Mouse (Mus musculus) lung, adult 2 months (tissue): Measurements from ENCODE around the gene Clptm1l. TPM values are rescaled to one million over a fixed set of nuclear protein-coding genes. Genes with fewer than 3 reads are reported as not detected.

Source experiments
- DNase-seq: peaks from one replicate; pipeline ENCODE4 v3.0.0; 2022
- H3K4me1 ChIP-seq: fragments of 200-500 bp; 2 replicates; pipeline ENCODE4 v1.6.1; 2011; ENCODE audit warnings: low read length; ENCODE audit not compliant: control insufficient read depth, insufficient read depth
- H3K4me3 ChIP-seq: fragments of 200-500 bp; replicated peaks from 2 replicates; pipeline ENCODE3; 2011; ENCODE audit warnings: low read depth, mild to moderate bottlenecking, control low read depth, low read length; ENCODE audit errors: extremely low read depth
- CTCF ChIP-seq: fragments of 200-500 bp; IDR thresholded peaks from 2 replicates; pipeline ENCODE4 v1.5.1; 2011; ENCODE audit warnings: mild to moderate bottlenecking, low read length, control low read depth; ENCODE audit not compliant: insufficient read depth
- POLR2A ChIP-seq: fragments of 200-500 bp; IDR thresholded peaks from 2 replicates; pipeline ENCODE4 v1.6.1; 2011; ENCODE audit warnings: low read depth, mild to moderate bottlenecking, control low read depth, low read length, borderline replicate concordance; ENCODE audit errors: extremely low read depth
- WGBS: fragments of 180-500 bp; shearing (Covaris S2); methylation state at CpG from one replicate; pipeline ENCODE4 v1.1.7; 2018; 5-methylcytosine and 5-hydroxymethylcytosine counted together
- polyA plus RNA-seq: library from polyadenylated mRNA; depleted of rRNA; stranded (reverse); fragments of >200 nt; gene quantifications from 2 replicates; pipeline ENCODE4 v1.2.3, GENCODE M21; 2012; rRNA removed

Gene Clptm1l
- polyA plus RNA-seq: 104 and 115 TPM in 2 replicates

- no peak for TF ChIP-seq CTCF
- peak; percentile 88; the same call in 1 of the 2 replicates for TF ChIP-seq POLR2A
- Histone ChIP-seq H3K4me3 (peak within 1 kb of the TSS; percentile 81), H3K4me1 (peaks cover 6% of the 10 kb centered on the region)
- WGBS: under 1% methylated on average over 53 of the region's 53 CpGs
- peak; percentile 96 for DNase-seq
These were observed at the start of gene Clptm1l for GRCm38 (mm10) chr13:73603522-73604155. TSS of gene Clptm1l (plus strand) at chr13:73604006.

DNA sequence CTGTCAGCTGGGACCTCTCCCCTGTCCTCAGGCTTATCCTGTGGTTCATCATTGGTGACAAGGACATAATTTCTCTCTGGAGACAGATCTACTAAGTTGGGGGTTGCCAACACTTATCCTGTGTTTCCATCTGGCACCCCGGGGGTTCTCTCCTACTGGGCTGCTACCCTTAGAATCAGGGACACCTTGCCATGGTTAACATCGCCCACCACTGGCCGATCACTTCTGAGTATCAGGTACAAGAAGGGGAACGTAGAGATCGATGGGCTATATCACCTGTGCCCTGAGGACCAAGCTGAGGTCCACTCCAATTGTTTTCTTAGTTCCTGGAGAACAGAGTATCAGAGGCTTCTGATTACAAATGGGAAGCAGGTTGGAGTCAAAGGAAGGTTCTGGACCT is 39.6 kb upstream of the Clptm1l start:
- TF ChIP-seq CTCF: no peak
- no peak for TF ChIP-seq POLR2A
- WGBS: 81% methylated on average over 5 of the region's 5 CpGs
- DNase-seq: no peak
- Histone ChIP-seq H3K4me1 (no peaks in the 10 kb centered on the region), H3K4me3 (no peak overlapping the region)

- DNase-seq: no peak
- H3K4me3 ChIP-seq: no peak overlapping the region
- no peak for TF ChIP-seq POLR2A
- TF ChIP-seq CTCF: no peak
- no peaks in the 10 kb centered on the region for H3K4me1 ChIP-seq
These were observed 28.8 kb upstream of the Clptm1l start for GRCm38 (mm10) chr13:73575051-73575450.

DNA sequence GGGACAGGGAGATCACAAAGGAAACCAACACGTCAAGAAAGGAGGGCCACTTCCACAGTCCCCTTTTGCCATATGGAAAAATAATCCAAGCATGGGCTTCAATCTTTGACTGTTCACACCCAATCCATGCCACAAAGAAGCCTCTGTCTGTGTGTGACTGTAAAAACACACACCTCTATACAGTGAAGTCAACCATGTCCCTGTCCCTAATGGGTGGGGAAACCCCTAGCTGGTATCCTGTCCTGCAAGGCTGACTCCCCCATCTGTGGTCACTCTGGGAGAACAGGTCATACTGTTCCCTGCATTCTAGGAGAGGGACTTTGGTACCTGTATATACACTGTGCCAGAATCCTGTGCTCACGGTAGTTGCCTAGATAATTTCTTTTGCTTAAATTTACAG is 26.5 kb upstream of the Clptm1l start:
- WGBS: 55% methylated on average over 2 of the region's 2 CpGs
- Histone ChIP-seq H3K4me1 (no peaks in the 10 kb centered on the region), H3K4me3 (no peak overlapping the region)
- no peak for DNase-seq
- no peak for TF ChIP-seq POLR2A
- no peak for TF ChIP-seq CTCF

DNA sequence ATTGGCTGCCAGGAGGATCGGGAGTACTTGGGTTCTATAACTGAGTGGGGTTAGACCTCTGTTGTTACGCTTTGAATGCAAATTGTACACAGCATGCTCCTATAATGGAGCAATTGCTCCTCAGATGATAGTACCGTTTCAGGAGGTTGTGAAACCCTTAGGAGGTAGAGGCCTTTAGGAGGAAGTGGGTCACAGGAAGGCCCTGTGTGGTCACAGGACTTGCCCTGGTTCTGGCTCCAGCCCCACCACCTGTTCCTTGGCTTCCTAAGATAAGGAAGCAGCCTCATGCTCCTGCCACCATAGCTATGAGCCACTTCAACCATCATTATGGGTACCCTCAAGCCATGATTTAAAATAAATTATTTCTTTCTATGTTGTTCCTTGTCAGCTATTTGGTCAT is 12.3 kb upstream of the Clptm1l start:
- 67% methylated on average over 3 of the region's 3 CpGs for WGBS
- no peak overlapping the region for H3K4me3 ChIP-seq
- TF ChIP-seq POLR2A: no peak
- no peak for TF ChIP-seq CTCF
- no peaks in the 10 kb centered on the region for H3K4me1 ChIP-seq
- DNase-seq: no peak

- Histone ChIP-seq H3K4me3 (no peak overlapping the region), H3K4me1 (no peaks in the 10 kb centered on the region)
- TF ChIP-seq POLR2A (no peak), CTCF (no peak)
- no peak for DNase-seq
- WGBS: 24% methylated on average over 2 of the region's 2 CpGs
These were observed 11.3 kb upstream of the Clptm1l start for GRCm38 (mm10) chr13:73592546-73592945.

GRCm38 (mm10) chr13:73596276-73596675 is 7.5 kb upstream of the Clptm1l start:
- H3K4me1 ChIP-seq: no peaks in the 10 kb centered on the region
- no peak overlapping the region for H3K4me3 ChIP-seq
- DNase-seq: no peak
- TF ChIP-seq POLR2A: no peak
- no peak for TF ChIP-seq CTCF
- 54% methylated on average over 4 of the region's 4 CpGs for WGBS

DNA sequence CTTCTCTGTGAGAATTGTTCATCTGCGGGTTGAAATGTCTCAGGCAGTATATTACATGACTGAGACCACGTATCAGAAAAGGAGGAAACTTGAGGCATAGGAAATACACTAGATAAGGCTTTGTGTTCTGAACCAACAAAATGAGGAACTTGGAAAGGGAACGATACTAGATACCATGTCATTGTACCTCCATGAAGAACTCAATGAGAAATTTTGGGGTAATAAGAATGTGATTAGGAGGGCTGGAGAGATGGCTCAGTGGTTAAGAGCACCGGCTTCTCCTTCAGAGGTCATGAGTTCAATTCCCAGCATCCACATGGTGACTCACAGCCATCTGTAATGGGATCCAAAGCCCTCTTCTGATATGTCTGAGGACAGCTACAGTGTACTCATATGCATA is 3.6 kb upstream of the Clptm1l start:
- DNase-seq: no peak
- TF ChIP-seq POLR2A (no peak), CTCF (no peak)
- 56% methylated on average over 4 of the region's 4 CpGs for WGBS
- Histone ChIP-seq H3K4me3 (no peak overlapping the region), H3K4me1 (peaks cover 6% of the 10 kb centered on the region)

- no peak overlapping the region for H3K4me3 ChIP-seq
- TF ChIP-seq CTCF: no peak
- no peak for TF ChIP-seq POLR2A
These were observed 760 bp upstream of the Clptm1l start for GRCm38 (mm10) chr13:73603046-73603445.

GRCm38 (mm10) chr13:73604156-73604957 is 551 bp downstream of the Clptm1l start:
- Histone ChIP-seq H3K4me3 (peak overlapping the region; percentile 81), H3K4me1 (peaks cover 6% of the 10 kb centered on the region)
- TF ChIP-seq POLR2A: no peak
- DNase-seq: peak; percentile 6
- 1% methylated on average over 39 of the region's 39 CpGs for WGBS

More at GRCm38 (mm10) chr13:73603046-73603445, 760 bp upstream of the Clptm1l start:
- 51% methylated on average over 4 of the region's 4 CpGs for WGBS
- no peak for DNase-seq
- peaks cover 6% of the 10 kb centered on the region for H3K4me1 ChIP-seq
